Mouse (Mus musculus) stomach, postnatal 0 days (tissue): ENCODE measurements around the gene Nfatc2. TPM values are rescaled to one million over a fixed set of nuclear protein-coding genes. Genes with fewer than 3 reads are reported as not detected.

Source experiments
- ATAC-seq: fragments of 200-750 bp; cut with Nextera tagmentation; 2 replicates; pipeline ENCODE4 v1.8.0; 2017; ENCODE audit not compliant: low FRiP score, low TSS enrichment
- DNase-seq: peaks from one replicate; pipeline ENCODE4 v3.0.0-alpha.2; 2016; ENCODE audit warnings: low spot score
- H3K27ac ChIP-seq: fragments of 300-500 bp; sonication (generic); replicated peaks from 2 replicates; pipeline ENCODE4 v1.5.1; 2014; ENCODE audit warnings: mild to moderate bottlenecking, control low read depth
- H3K27me3 ChIP-seq: fragments of 300-500 bp; sonication (generic); 2 replicates; pipeline ENCODE4 v1.6.1; 2014; ENCODE audit warnings: low read length; ENCODE audit not compliant: control insufficient read depth, insufficient read depth
- H3K36me3 ChIP-seq: fragments of 300-500 bp; sonication (generic); 2 replicates; pipeline ENCODE4 v1.6.1; 2014; ENCODE audit warnings: low read length, mixed read lengths; ENCODE audit not compliant: control insufficient read depth, insufficient read depth
- H3K4me1 ChIP-seq: fragments of 300-500 bp; sonication (generic); replicated peaks from 2 replicates; pipeline ENCODE4 v1.6.1; 2014; ENCODE audit warnings: antibody characterized with exemption; ENCODE audit not compliant: control insufficient read depth, insufficient read depth
- H3K4me2 ChIP-seq: fragments of 300-500 bp; sonication (generic); replicated peaks from 2 replicates; pipeline ENCODE4 v1.6.1; 2014; ENCODE audit warnings: low read depth, mild to moderate bottlenecking, control low read depth, moderate library complexity
- H3K4me3 ChIP-seq: fragments of 300-500 bp; sonication (generic); 2 replicates; pipeline ENCODE4 v1.5.1; 2014; ENCODE audit warnings: low read depth, low read length, control low read depth
- H3K9ac ChIP-seq: fragments of 300-500 bp; sonication (generic); 2 replicates; pipeline ENCODE4 v1.6.1; 2014; ENCODE audit warnings: mild to moderate bottlenecking, low read length, control low read depth, mixed read lengths
- H3K9me3 ChIP-seq: fragments of 300-500 bp; sonication (generic); 2 replicates; pipeline ENCODE4 v1.6.1; 2016; ENCODE audit warnings: low read length; ENCODE audit not compliant: control insufficient read depth
- CTCF ChIP-seq: IDR thresholded peaks from 2 replicates; pipeline ENCODE4 v1.5.1; 2016; ENCODE audit warnings: antibody characterized with exemption, low read depth, mild to moderate bottlenecking, moderate library complexity
- EP300 ChIP-seq: optimal IDR thresholded peaks from 2 replicates; pipeline ENCODE3; 2016; ENCODE audit warnings: antibody characterized with exemption
- WGBS: fragments of 180-500 bp; shearing (Covaris S2); extraction: QIAGEN DNeasy Blood & Tissue Kit; methylation state at CpG from one replicate; pipeline ENCODE4 v1.1.7; 2014; 5-methylcytosine and 5-hydroxymethylcytosine counted together
- polyA plus RNA-seq: library from polyadenylated mRNA; unstranded; fragments of >200 nt; fragmentation: Nextera tagmentation; extraction: Ambion mirVana; gene quantifications from 2 replicates; pipeline ENCODE4 v1.2.1, GENCODE M21; 2015

The Nfatc2 gene
- polyA plus RNA-seq, 1 experiment from 2014 or later = 2.2 TPM

DNA sequence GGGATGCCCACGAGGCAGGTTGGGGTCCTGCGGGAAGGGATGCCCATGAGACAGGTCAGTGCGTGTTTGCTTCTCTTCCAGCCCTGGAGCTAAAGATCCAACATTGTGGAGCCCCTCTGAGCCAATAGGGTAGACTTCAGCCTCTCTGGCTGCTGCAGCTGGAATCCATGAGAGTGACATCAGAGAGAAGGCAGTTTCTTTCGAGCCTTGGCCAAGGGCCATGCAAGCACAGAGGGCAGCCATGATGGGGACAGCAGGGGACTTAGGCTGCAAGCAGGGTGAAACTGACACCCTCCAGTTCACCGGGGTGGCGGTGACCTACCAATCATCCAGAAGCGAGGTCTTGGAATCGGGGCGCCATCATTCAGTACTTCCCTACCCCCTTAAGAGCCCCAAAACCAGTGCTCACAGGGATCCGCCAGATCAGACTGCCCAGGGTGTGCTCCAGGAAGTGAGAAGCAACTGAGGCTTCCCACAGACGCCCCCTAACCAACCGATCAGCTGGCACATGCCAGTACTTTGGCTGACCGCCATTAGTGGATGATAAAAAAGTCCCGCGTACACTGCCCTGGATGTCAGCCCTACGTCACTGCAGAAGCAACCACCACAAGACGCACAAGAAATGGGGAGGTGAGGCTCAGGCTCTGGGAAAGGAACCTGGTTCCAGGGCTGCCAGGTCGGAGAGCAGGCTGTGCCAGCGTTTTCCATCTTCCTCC lies 35.8 kb downstream of the Nfatc2 start:
- Histone ChIP-seq H3K27ac (no peak overlapping the region), H3K9me3 (no peaks in the 10 kb centered on the region), H3K4me3 (no peak overlapping the region), H3K9ac (no peak overlapping the region), H3K36me3 (0 out of 2 replicates have a peak, but pooled peaks cover 3% of the 10 kb centered on the region), H3K4me1 (no peaks in the 10 kb centered on the region), H3K4me2 (no peak overlapping the region), H3K27me3 (no peaks in the 10 kb centered on the region)
- no peak for TF ChIP-seq CTCF
- no peak for TF ChIP-seq EP300
- 73% methylated on average over 19 of the region's 19 CpGs for WGBS
- DNase-seq (no peak), ATAC-seq (no peak)

- Histone ChIP-seq H3K4me3 (no peak overlapping the region), H3K4me1 (no peaks in the 10 kb centered on the region), H3K9ac (no peak overlapping the region), H3K36me3 (no peaks in the 10 kb centered on the region), H3K9me3 (no peaks in the 10 kb centered on the region), H3K27ac (no peak overlapping the region), H3K27me3 (no peaks in the 10 kb centered on the region), H3K4me2 (no peak overlapping the region)
- WGBS = 38% methylated on average over 12 of the region's 12 CpGs
- DNase-seq (no peak), ATAC-seq (no peak)
- no peak for TF ChIP-seq EP300
- no peak for TF ChIP-seq CTCF
Measured at GRCm38 (mm10) chr2:168563184-168563583, 38.3 kb downstream of the Nfatc2 start.

GRCm38 (mm10) chr2:168557035-168557434 lies 44.4 kb downstream of the Nfatc2 start:
- H3K36me3 ChIP-seq = no peaks in the 10 kb centered on the region
- DNase-seq (no peak), ATAC-seq (no peak)
- H3K27ac ChIP-seq = no peak overlapping the region
- TF ChIP-seq EP300 (no peak), CTCF (no peak)
- H3K4me1 ChIP-seq = peaks cover 14% of the 10 kb centered on the region
- H3K27me3 ChIP-seq = no peaks in the 10 kb centered on the region
- H3K4me3 ChIP-seq = no peak overlapping the region
- no peak overlapping the region for H3K9ac ChIP-seq
- no peak overlapping the region for H3K4me2 ChIP-seq
- 48% methylated on average over 8 of the region's 8 CpGs for WGBS
- no peaks in the 10 kb centered on the region for H3K9me3 ChIP-seq

DNA sequence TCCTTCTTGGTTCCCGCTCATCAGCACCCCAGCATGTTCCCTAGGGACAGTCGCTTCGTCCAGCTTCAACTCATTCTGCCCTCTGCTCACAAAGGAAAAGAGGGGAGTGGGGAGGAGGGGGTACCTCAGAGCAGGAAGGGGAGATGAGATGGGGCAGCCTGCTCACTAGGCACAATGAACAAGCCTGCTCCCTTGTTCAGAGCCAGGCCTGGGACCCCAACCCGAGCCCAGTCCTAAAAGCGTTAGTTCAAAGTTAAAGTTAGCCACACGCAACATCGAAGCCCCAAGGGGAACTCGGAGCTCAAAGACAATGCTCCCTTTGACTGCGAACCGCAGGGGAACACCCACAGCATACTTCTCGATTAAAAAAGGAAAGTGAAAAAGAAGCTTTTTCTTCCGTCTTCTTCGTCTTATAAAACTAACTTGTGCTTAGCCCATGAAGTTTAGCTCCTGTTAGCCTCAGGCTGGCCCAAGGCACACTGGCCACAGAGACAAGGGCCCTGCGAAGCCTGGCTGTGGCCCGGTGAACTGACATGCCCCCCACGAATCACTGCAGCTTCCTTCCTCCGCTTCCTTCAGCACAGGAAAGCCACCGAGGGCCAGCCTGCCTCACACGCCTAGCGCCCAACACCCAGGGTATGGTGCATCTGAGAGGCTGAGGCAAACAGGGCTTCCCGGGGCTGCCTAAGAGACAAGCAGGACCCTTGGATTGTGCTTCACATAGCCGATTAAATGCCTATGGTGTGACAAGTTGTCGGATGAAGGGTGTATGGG lies 45.4 kb downstream of the Nfatc2 start:
- ATAC-seq (no peak), DNase-seq (no peak)
- no peaks in the 10 kb centered on the region for H3K27me3 ChIP-seq
- H3K4me1 ChIP-seq = peaks cover 16% of the 10 kb centered on the region
- H3K9ac ChIP-seq = peak overlapping the region; percentile 2; the same call in 1 of the 2 replicates
- no peak overlapping the region for H3K27ac ChIP-seq
- no peak overlapping the region for H3K4me3 ChIP-seq
- TF ChIP-seq EP300 (no peak), CTCF (no peak)
- H3K9me3 ChIP-seq = no peaks in the 10 kb centered on the region
- no peak overlapping the region for H3K4me2 ChIP-seq
- no peaks in the 10 kb centered on the region for H3K36me3 ChIP-seq
- 67% methylated on average over 23 of the region's 23 CpGs for WGBS

DNA sequence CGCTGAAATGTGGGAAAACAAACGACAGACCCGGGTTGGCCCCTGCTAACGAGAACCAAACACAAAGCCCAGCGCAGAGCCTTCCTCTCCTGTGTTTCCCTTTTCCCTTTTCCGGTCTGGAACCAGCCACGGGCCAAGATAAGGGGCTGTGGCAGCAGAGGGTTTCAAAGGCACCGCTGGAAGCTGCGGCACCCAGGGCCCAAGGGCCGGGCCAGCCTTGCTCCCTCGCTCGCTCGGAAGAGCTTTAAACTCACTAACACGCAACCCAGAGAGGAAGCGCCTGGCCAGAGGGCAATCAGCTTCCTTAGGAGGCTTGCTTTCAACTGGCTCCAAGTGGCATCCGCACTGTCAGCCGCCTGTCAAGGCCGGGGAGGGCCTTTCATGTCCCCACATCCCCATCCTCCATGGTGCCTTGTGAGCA lies 47.9 kb downstream of the Nfatc2 start:
- Histone ChIP-seq H3K9ac (no peak overlapping the region), H3K27me3 (no peaks in the 10 kb centered on the region), H3K4me3 (no peak overlapping the region), H3K36me3 (no peaks in the 10 kb centered on the region), H3K9me3 (no peaks in the 10 kb centered on the region), H3K27ac (no peak overlapping the region; the same call in 1 of the 2 replicates), H3K4me2 (0 out of 2 replicates have a peak overlapping the region, but pooled peaks have one; percentile 8), H3K4me1 (peaks cover 20% of the 10 kb centered on the region)
- TF ChIP-seq CTCF (no peak), EP300 (no peak)
- WGBS = 34% methylated on average over 18 of the region's 18 CpGs
- ATAC-seq (peak; percentile 17; the same call in 1 of the 2 replicates), DNase-seq (peak; percentile 50)

- no peaks in the 10 kb centered on the region for H3K27me3 ChIP-seq
- no peak overlapping the region for H3K9ac ChIP-seq
- H3K36me3 ChIP-seq = no peaks in the 10 kb centered on the region
- WGBS = 53% methylated on average over 5 of the region's 5 CpGs
- H3K4me2 ChIP-seq = no peak overlapping the region
- H3K4me1 ChIP-seq = peaks cover 20% of the 10 kb centered on the region
- TF ChIP-seq CTCF = no peak
- no peak for TF ChIP-seq EP300
- ATAC-seq (no peak), DNase-seq (no peak)
- H3K4me3 ChIP-seq = no peak overlapping the region
- no peaks in the 10 kb centered on the region for H3K9me3 ChIP-seq
- H3K27ac ChIP-seq = no peak overlapping the region
Measured at GRCm38 (mm10) chr2:168552405-168552804, 49.1 kb downstream of the Nfatc2 start.
